Mouse (Mus musculus): ENCODE data around the gene Cyp4f16. TPM values are rescaled to one million over a fixed set of nuclear protein-coding genes. Genes with fewer than 3 reads are reported as not detected.
A peak's percentile ranks its signal among the peaks of the same experiment; 100 is the strongest.

The Cyp4f16 gene
- polyA plus RNA-seq, 1 experiment: 39.7 TPM

- DNase-seq (ENCODE audit: low read depth in 1 of 2, low spot score in 2 of 2): no peak
- H3K36me3 ChIP-seq (ENCODE audit: control insufficient read depth, insufficient read depth, low read length): no peaks in the 10 kb centered on the region
- H3K27ac ChIP-seq (ENCODE audit: insufficient read depth, low read length): no peak within 1 kb of the TSS
- WGBS: 3% methylated on average over 30 of the region's 30 CpGs
- H3K4me3 ChIP-seq (ENCODE audit: extremely low read depth, insufficient read depth, insufficient read length): peak within 1 kb of the TSS; percentile 57
- TF ChIP-seq CTCF (IDR thresholded peaks at IDR 0.05; ENCODE audit: extremely low read depth, insufficient read depth, insufficient read length, insufficient replicate concordance) (no peak), POLR2A (IDR thresholded peaks at IDR 0.05; ENCODE audit: low read depth, low read length) (no peak)
- H3K27me3 ChIP-seq (ENCODE audit: control insufficient read depth, insufficient read depth, low read length): no peaks in the 10 kb centered on the region
- H3K4me1 ChIP-seq (ENCODE audit: control insufficient read depth, insufficient read depth, insufficient read length): peaks cover 4% of the 10 kb centered on the region; the same call in 1 of the 2 replicates
These were observed 30.3 kb upstream of the Cyp4f16 start, which contains the start of gene Cyp4f17 for GRCm38 (mm10) chr17:32505851-32506728. Gene Cyp4f17 (plus strand): TSS chr17:32506050.

- TF ChIP-seq POLR2A (IDR thresholded peaks at IDR 0.05; ENCODE audit: low read depth, low read length): no peak
- TF ChIP-seq CTCF (IDR thresholded peaks at IDR 0.05; ENCODE audit: extremely low read depth, insufficient read depth, insufficient read length, insufficient replicate concordance): no peak
- Histone ChIP-seq H3K4me3 (ENCODE audit: extremely low read depth, insufficient read depth, insufficient read length) (peak overlapping the region; percentile 44; the same call in 1 of the 2 replicates), H3K36me3 (ENCODE audit: control insufficient read depth, insufficient read depth, low read length) (no peaks in the 10 kb centered on the region), H3K27ac (ENCODE audit: insufficient read depth, low read length) (no peak overlapping the region), H3K27me3 (ENCODE audit: control insufficient read depth, insufficient read depth, low read length) (no peaks in the 10 kb centered on the region), H3K4me1 (ENCODE audit: control insufficient read depth, insufficient read depth, insufficient read length) (peaks cover 4% of the 10 kb centered on the region; the same call in 1 of the 2 replicates)
- 68% methylated on average over 9 of the region's 9 CpGs for WGBS
- DNase-seq (ENCODE audit: low read depth in 1 of 2, low spot score in 2 of 2): no peak
These were observed 29.6 kb upstream of the Cyp4f16 start for GRCm38 (mm10) chr17:32506729-32507245.

GRCm38 (mm10) chr17:32516126-32516525, 20.2 kb upstream of the Cyp4f16 start:
- no peaks in the 10 kb centered on the region for H3K27me3 ChIP-seq (ENCODE audit: control insufficient read depth, insufficient read depth, low read length)
- TF ChIP-seq CTCF (IDR thresholded peaks at IDR 0.05; ENCODE audit: extremely low read depth, insufficient read depth, insufficient read length, insufficient replicate concordance): no peak
- no peak for TF ChIP-seq POLR2A (IDR thresholded peaks at IDR 0.05; ENCODE audit: low read depth, low read length)
- WGBS: 89% methylated on average over 5 of the region's 5 CpGs
- DNase-seq (ENCODE audit: low read depth in 1 of 2, low spot score in 2 of 2): no peak
- H3K4me3 ChIP-seq (ENCODE audit: extremely low read depth, insufficient read depth, insufficient read length): no peak overlapping the region
- no peak overlapping the region for H3K27ac ChIP-seq (ENCODE audit: insufficient read depth, low read length)
- H3K36me3 ChIP-seq (ENCODE audit: control insufficient read depth, insufficient read depth, low read length): peaks cover 8% of the 10 kb centered on the region
- no peaks in the 10 kb centered on the region for H3K4me1 ChIP-seq (ENCODE audit: control insufficient read depth, insufficient read depth, insufficient read length)

- peaks cover 14% of the 10 kb centered on the region; the same call in 1 of the 2 replicates for H3K4me1 ChIP-seq (ENCODE audit: control insufficient read depth, insufficient read depth, insufficient read length)
- H3K27ac ChIP-seq (ENCODE audit: insufficient read depth, low read length): no peak overlapping the region
- WGBS: 92% methylated on average over 5 of the region's 5 CpGs
- no peaks in the 10 kb centered on the region for H3K27me3 ChIP-seq (ENCODE audit: control insufficient read depth, insufficient read depth, low read length)
- no peak overlapping the region for H3K4me3 ChIP-seq (ENCODE audit: extremely low read depth, insufficient read depth, insufficient read length)
- TF ChIP-seq CTCF (IDR thresholded peaks at IDR 0.05; ENCODE audit: extremely low read depth, insufficient read depth, insufficient read length, insufficient replicate concordance) (no peak), POLR2A (IDR thresholded peaks at IDR 0.05; ENCODE audit: low read depth, low read length) (no peak)
- H3K36me3 ChIP-seq (ENCODE audit: control insufficient read depth, insufficient read depth, low read length): peaks cover 5% of the 10 kb centered on the region
- DNase-seq (ENCODE audit: low read depth in 1 of 2, low spot score in 2 of 2): no peak
These were observed 14.4 kb upstream of the Cyp4f16 start for GRCm38 (mm10) chr17:32521981-32522380.

- peaks cover 14% of the 10 kb centered on the region; the same call in 1 of the 2 replicates for H3K4me1 ChIP-seq (ENCODE audit: control insufficient read depth, insufficient read depth, insufficient read length)
- TF ChIP-seq POLR2A (IDR thresholded peaks at IDR 0.05; ENCODE audit: low read depth, low read length) (no peak), CTCF (IDR thresholded peaks at IDR 0.05; ENCODE audit: extremely low read depth, insufficient read depth, insufficient read length, insufficient replicate concordance) (no peak)
- no peak overlapping the region for H3K27ac ChIP-seq (ENCODE audit: insufficient read depth, low read length)
- no peaks in the 10 kb centered on the region for H3K27me3 ChIP-seq (ENCODE audit: control insufficient read depth, insufficient read depth, low read length)
- 64% methylated on average over 4 of the region's 4 CpGs for WGBS
- peaks cover 5% of the 10 kb centered on the region for H3K36me3 ChIP-seq (ENCODE audit: control insufficient read depth, insufficient read depth, low read length)
- no peak overlapping the region for H3K4me3 ChIP-seq (ENCODE audit: extremely low read depth, insufficient read depth, insufficient read length)
- DNase-seq (ENCODE audit: low read depth in 1 of 2, low spot score in 2 of 2): no peak
These were observed 14.0 kb upstream of the Cyp4f16 start for GRCm38 (mm10) chr17:32522386-32522785.

- Histone ChIP-seq H3K4me1 (ENCODE audit: control insufficient read depth, insufficient read depth, insufficient read length) (peaks cover 14% of the 10 kb centered on the region; the same call in 1 of the 2 replicates), H3K27me3 (ENCODE audit: control insufficient read depth, insufficient read depth, low read length) (no peaks in the 10 kb centered on the region), H3K27ac (ENCODE audit: insufficient read depth, low read length) (no peak overlapping the region), H3K4me3 (ENCODE audit: extremely low read depth, insufficient read depth, insufficient read length) (no peak overlapping the region), H3K36me3 (ENCODE audit: control insufficient read depth, insufficient read depth, low read length) (peaks cover 4% of the 10 kb centered on the region)
- no peak for DNase-seq (ENCODE audit: low read depth in 1 of 2, low spot score in 2 of 2)
- WGBS: 68% methylated on average over 5 of the region's 5 CpGs
- TF ChIP-seq CTCF (IDR thresholded peaks at IDR 0.05; ENCODE audit: extremely low read depth, insufficient read depth, insufficient read length, insufficient replicate concordance) (no peak), POLR2A (IDR thresholded peaks at IDR 0.05; ENCODE audit: low read depth, low read length) (no peak)
These were observed 13.5 kb upstream of the Cyp4f16 start for GRCm38 (mm10) chr17:32522816-32523215.
